Mouse (Mus musculus) forebrain, postnatal 0 days (tissue): ENCODE data around the gene Gdf1. TPM values are rescaled to one million over a fixed set of nuclear protein-coding genes. Genes with fewer than 3 reads are reported as not detected.

ENCODE experiments used
- ATAC-seq: fragments of 200-750 bp; cut with Nextera tagmentation; 2 replicates; pipeline ENCODE4 v1.8.0; 2017; ENCODE audit warnings: mild to moderate bottlenecking, moderate library complexity
- DNase-seq: peaks from one replicate; pipeline ENCODE4 v3.0.0-alpha.2; 2015
- H3K27ac ChIP-seq: fragments of 300-500 bp; sonication (generic); 2 replicates; pipeline ENCODE4 v1.5.1; 2014; ENCODE audit warnings: low read depth, mild to moderate bottlenecking, antibody characterized with exemption, low read length, moderate library complexity, mixed read lengths
- H3K27me3 ChIP-seq: fragments of 300-500 bp; sonication (generic); 2 replicates; pipeline ENCODE4 v1.6.1; 2014; ENCODE audit warnings: mild to moderate bottlenecking, low read length, mixed read lengths; ENCODE audit not compliant: insufficient read depth
- H3K36me3 ChIP-seq: fragments of 300-500 bp; sonication (generic); 2 replicates; pipeline ENCODE4 v1.6.1; 2014; ENCODE audit warnings: mild to moderate bottlenecking, moderate library complexity; ENCODE audit not compliant: insufficient read depth
- H3K4me1 ChIP-seq: fragments of 300-500 bp; sonication (generic); 2 replicates; pipeline ENCODE4 v1.6.1; 2014; ENCODE audit warnings: antibody characterized with exemption; ENCODE audit not compliant: insufficient read depth
- H3K4me2 ChIP-seq: fragments of 300-500 bp; sonication (generic); 2 replicates; pipeline ENCODE4 v1.6.1; 2014; ENCODE audit warnings: low read depth, mild to moderate bottlenecking, moderate library complexity
- H3K4me3 ChIP-seq: fragments of 300-500 bp; sonication (generic); 2 replicates; pipeline ENCODE4 v1.5.1; 2014; ENCODE audit warnings: low read depth, low read length, mixed read lengths
- H3K9ac ChIP-seq: fragments of 300-500 bp; sonication (generic); 2 replicates; pipeline ENCODE4 v1.6.1; 2014; ENCODE audit warnings: mild to moderate bottlenecking
- H3K9me3 ChIP-seq: fragments of 300-500 bp; sonication (generic); 2 replicates; pipeline ENCODE4 v1.6.1; 2016; ENCODE audit warnings: low read length
- CTCF ChIP-seq: sonication (generic); IDR thresholded peaks from 2 replicates; pipeline ENCODE4 v1.5.1; 2016; ENCODE audit warnings: antibody characterized with exemption, control low read depth, low read depth
- WGBS: fragments of 180-500 bp; shearing (Covaris S2); extraction: QIAGEN DNeasy Blood & Tissue Kit; methylation state at CpG from one replicate; pipeline ENCODE4 v1.1.7; 2014; 5-methylcytosine and 5-hydroxymethylcytosine counted together
- polyA plus RNA-seq: library from polyadenylated mRNA; unstranded; fragments of >200 nt; fragmentation: Nextera tagmentation; extraction: Ambion mirVana; gene quantifications from 2 replicates; pipeline ENCODE4 v1.2.1, GENCODE M21; 2015
- total RNA-seq: library from RNA; depleted of rRNA; stranded (reverse); fragments of >200 nt; gene quantifications from 2 replicates; pipeline ENCODE4 v1.2.3, GENCODE M21; 2014

Gdf1 gene
- total and polyA plus RNA-seq, 2 experiments from 2014 or later = 6.2 to 8.1 TPM

DNA sequence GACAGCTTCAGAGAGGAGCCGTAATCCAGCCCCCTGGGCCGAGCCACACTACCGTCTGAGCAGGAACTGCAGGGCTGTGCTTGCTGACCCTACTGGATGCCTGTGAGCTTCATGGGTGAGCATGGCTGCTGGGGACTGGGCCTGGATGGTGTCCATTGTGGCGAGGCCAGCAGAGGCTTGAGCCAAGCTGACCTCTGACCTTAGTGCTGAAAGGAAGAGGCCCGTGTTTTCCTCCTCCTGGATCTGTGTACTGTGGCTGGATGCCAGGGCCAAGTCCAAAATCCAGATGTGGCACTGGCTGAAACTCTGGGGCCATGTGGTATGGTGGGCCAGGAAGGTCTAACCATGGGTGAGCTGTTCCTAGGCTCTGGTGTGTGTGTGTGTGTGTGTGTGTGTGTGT is 34.4 kb downstream of the Gdf1 start:
- no peaks in the 10 kb centered on the region for H3K4me1 ChIP-seq
- no peaks in the 10 kb centered on the region for H3K27me3 ChIP-seq
- H3K36me3 ChIP-seq = no peaks in the 10 kb centered on the region
- H3K9ac ChIP-seq = no peak overlapping the region
- H3K4me2 ChIP-seq = no peak overlapping the region
- TF ChIP-seq CTCF = no peak
- no peaks in the 10 kb centered on the region for H3K9me3 ChIP-seq
- DNase-seq (no peak), ATAC-seq (no peak)
- H3K27ac ChIP-seq = no peak overlapping the region
- WGBS = 27% methylated on average over 5 of the region's 5 CpGs
- H3K4me3 ChIP-seq = no peak overlapping the region

DNA sequence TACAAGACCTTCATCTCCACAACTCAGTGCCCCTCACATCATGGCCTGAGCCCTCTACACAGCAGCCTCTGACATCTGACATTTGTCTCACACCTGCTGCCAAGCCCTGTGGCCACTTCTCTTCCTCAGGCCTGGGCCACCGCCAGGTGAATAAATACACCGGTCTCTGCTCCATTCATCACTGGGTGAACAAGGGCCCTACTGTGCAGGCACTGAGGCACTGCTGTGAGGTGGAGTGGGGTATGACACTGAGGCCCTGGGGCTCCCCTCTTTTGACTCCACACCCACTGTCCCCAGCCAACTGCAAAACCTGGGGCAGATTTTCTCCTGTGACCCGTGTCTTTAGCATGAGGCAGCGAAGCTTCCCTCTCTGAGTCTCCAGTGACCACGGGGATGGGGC is 37.0 kb downstream of the Gdf1 start:
- Histone ChIP-seq H3K4me1 (no peaks in the 10 kb centered on the region), H3K36me3 (no peaks in the 10 kb centered on the region), H3K9me3 (no peaks in the 10 kb centered on the region), H3K27me3 (peaks cover 2% of the 10 kb centered on the region; the same call in 1 of the 2 replicates), H3K9ac (no peak overlapping the region), H3K27ac (no peak overlapping the region), H3K4me2 (no peak overlapping the region), H3K4me3 (no peak overlapping the region)
- ATAC-seq = no peak
- no peak for TF ChIP-seq CTCF
- 68% methylated on average over 5 of the region's 5 CpGs for WGBS
- no peak for DNase-seq

- 77% methylated on average over 7 of the region's 7 CpGs for WGBS
- no peak overlapping the region for H3K27ac ChIP-seq
- no peaks in the 10 kb centered on the region for H3K9me3 ChIP-seq
- no peak for ATAC-seq
- no peak overlapping the region for H3K9ac ChIP-seq
- H3K36me3 ChIP-seq = no peaks in the 10 kb centered on the region
- H3K4me3 ChIP-seq = no peak overlapping the region
- H3K4me1 ChIP-seq = 0 out of 2 replicates have a peak, but pooled peaks cover 7% of the 10 kb centered on the region
- no peak overlapping the region for H3K4me2 ChIP-seq
- DNase-seq = no peak
- H3K27me3 ChIP-seq = peaks cover 40% of the 10 kb centered on the region
- no peak for TF ChIP-seq CTCF
Measured at GRCm38 (mm10) chr8:70370476-70370875, 40.9 kb downstream of the Gdf1 start.

GRCm38 (mm10) chr8:70371951-70372350 is 42.3 kb downstream of the Gdf1 start:
- Histone ChIP-seq H3K4me3 (no peak overlapping the region), H3K4me1 (0 out of 2 replicates have a peak, but pooled peaks cover 7% of the 10 kb centered on the region), H3K9me3 (no peaks in the 10 kb centered on the region), H3K27ac (no peak overlapping the region), H3K27me3 (peaks cover 55% of the 10 kb centered on the region), H3K9ac (no peak overlapping the region), H3K36me3 (no peaks in the 10 kb centered on the region), H3K4me2 (no peak overlapping the region)
- 35% methylated on average over 6 of the region's 6 CpGs for WGBS
- no peak for TF ChIP-seq CTCF
- ATAC-seq (no peak), DNase-seq (no peak)

GRCm38 (mm10) chr8:70373397-70374317 is 44.0 kb downstream of the Gdf1 start, which contains the start of gene Comp:
TSS of gene Comp (plus strand) at chr8:70373558.
- DNase-seq (no peak), ATAC-seq (no peak)
- H3K27ac ChIP-seq = no peak within 1 kb of the TSS
- H3K36me3 ChIP-seq = no peaks in the 10 kb centered on the region
- WGBS = 4% methylated on average over 47 of the region's 47 CpGs
- H3K4me3 ChIP-seq = peak within 1 kb of the TSS; percentile 26
- no peaks in the 10 kb centered on the region for H3K9me3 ChIP-seq
- H3K27me3 ChIP-seq = peaks cover 71% of the 10 kb centered on the region
- 0 out of 2 replicates have a peak, but pooled peaks cover 7% of the 10 kb centered on the region for H3K4me1 ChIP-seq
- peak within 1 kb of the TSS; percentile 45 for H3K4me2 ChIP-seq
- H3K9ac ChIP-seq = 0 out of 2 replicates have a peak within 1 kb of the TSS, but pooled peaks have one; percentile 22
- TF ChIP-seq CTCF = no peak

GRCm38 (mm10) chr8:70374318-70374927 is 44.8 kb downstream of the Gdf1 start:
- WGBS = 2% methylated on average over 51 of the region's 53 CpGs
- DNase-seq (no peak), ATAC-seq (peak; percentile 38)
- Histone ChIP-seq H3K27me3 (peaks cover 77% of the 10 kb centered on the region), H3K27ac (no peak overlapping the region), H3K4me1 (0 out of 2 replicates have a peak, but pooled peaks cover 7% of the 10 kb centered on the region), H3K36me3 (no peaks in the 10 kb centered on the region), H3K4me3 (peak overlapping the region; percentile 26), H3K9me3 (no peaks in the 10 kb centered on the region), H3K9ac (0 out of 2 replicates have a peak overlapping the region, but pooled peaks have one; percentile 22), H3K4me2 (peak overlapping the region; percentile 45)
- no peak for TF ChIP-seq CTCF
